Mouse (Mus musculus) midbrain, postnatal 0 days (tissue): ENCODE measurements around the gene AI481877. TPM values are rescaled to one million over a fixed set of nuclear protein-coding genes. Genes with fewer than 3 reads are reported as not detected.

Source experiments
- ATAC-seq: fragments of 200-750 bp; cut with Nextera tagmentation; 2 replicates; pipeline ENCODE4 v1.8.0; 2017; ENCODE audit warnings: moderate number of reproducible peaks, mild to moderate bottlenecking, moderate TSS enrichment, moderate library complexity; ENCODE audit not compliant: low FRiP score
- DNase-seq: peaks from one replicate; pipeline ENCODE4 v3.0.0-alpha.2; 2015; ENCODE audit warnings: low spot score
- H3K27ac ChIP-seq: fragments of 300-500 bp; sonication (generic); 2 replicates; pipeline ENCODE4 v1.5.1; 2014; ENCODE audit warnings: low read depth, mild to moderate bottlenecking, low read length, mixed read lengths
- H3K27me3 ChIP-seq: fragments of 300-500 bp; sonication (generic); 2 replicates; pipeline ENCODE4 v1.6.1; 2014; ENCODE audit warnings: low read length, control low read depth, mixed read lengths; ENCODE audit not compliant: insufficient read depth
- H3K36me3 ChIP-seq: fragments of 300-500 bp; sonication (generic); 2 replicates; pipeline ENCODE4 v1.6.1; 2014; ENCODE audit warnings: low read length, control low read depth, mixed read lengths; ENCODE audit not compliant: insufficient read depth
- H3K4me1 ChIP-seq: fragments of 300-500 bp; sonication (generic); 2 replicates; pipeline ENCODE4 v1.6.1; 2014; ENCODE audit warnings: mild to moderate bottlenecking, control low read depth, antibody characterized with exemption, low read length, mixed read lengths; ENCODE audit not compliant: insufficient read depth
- H3K4me2 ChIP-seq: fragments of 300-500 bp; sonication (generic); 2 replicates; pipeline ENCODE4 v1.6.1; 2014; ENCODE audit warnings: low read depth, mild to moderate bottlenecking, low read length, mixed read lengths; ENCODE audit not compliant: poor library complexity, severe bottlenecking
- H3K4me3 ChIP-seq: fragments of 300-500 bp; sonication (generic); 2 replicates; pipeline ENCODE4 v1.5.1; 2014; ENCODE audit warnings: low read depth, mild to moderate bottlenecking, low read length, moderate library complexity
- H3K9ac ChIP-seq: fragments of 300-500 bp; sonication (generic); replicated peaks from 2 replicates; pipeline ENCODE4 v1.6.1; 2014; ENCODE audit warnings: mild to moderate bottlenecking, low read length, moderate library complexity, mixed read lengths; ENCODE audit not compliant: poor library complexity, severe bottlenecking
- H3K9me3 ChIP-seq: fragments of 300-500 bp; sonication (generic); 2 replicates; pipeline ENCODE4 v1.6.1; 2016; ENCODE audit warnings: low read length, control low read depth
- CTCF ChIP-seq: IDR thresholded peaks from 2 replicates; pipeline ENCODE4 v1.5.1; 2016; ENCODE audit warnings: antibody characterized with exemption, mild to moderate bottlenecking
- WGBS: fragments of 180-500 bp; shearing (Covaris S2); extraction: QIAGEN DNeasy Blood & Tissue Kit; methylation state at CpG from one replicate; pipeline ENCODE4 v1.1.7; 2014; 5-methylcytosine and 5-hydroxymethylcytosine counted together
- polyA plus RNA-seq: library from polyadenylated mRNA; unstranded; fragments of >200 nt; fragmentation: Nextera tagmentation; extraction: Ambion mirVana; gene quantifications from 2 replicates; pipeline ENCODE4 v1.2.1, GENCODE M21; 2015
- total RNA-seq: library from RNA; depleted of rRNA; stranded (reverse); fragments of >200 nt; gene quantifications from 2 replicates; pipeline ENCODE4 v1.2.3, GENCODE M21; 2014

The AI481877 gene
- total and polyA plus RNA-seq, 2 experiments from 2014 or later = 0.02 TPM; not detected in 1

DNA sequence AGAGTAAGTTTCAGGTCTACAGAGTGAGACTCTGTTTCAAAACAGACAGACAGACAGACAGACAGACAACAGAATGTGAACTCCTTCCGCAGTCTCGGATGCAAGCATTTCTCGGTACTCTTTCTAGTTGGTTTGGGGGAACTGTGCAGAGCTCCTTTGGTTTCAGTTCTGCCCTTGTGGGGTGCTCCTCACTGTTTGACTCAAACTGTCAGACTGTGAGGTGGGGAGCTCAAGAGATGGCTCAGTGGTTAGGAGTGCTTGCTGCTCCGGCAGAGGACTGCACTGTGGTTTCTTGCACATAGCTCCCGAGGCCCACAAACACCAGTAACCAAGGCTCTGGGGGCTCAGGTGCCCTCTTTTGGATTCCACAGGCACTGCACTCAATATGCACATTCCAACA is 95.7 kb downstream of the AI481877 start:
- no peak overlapping the region for H3K4me2 ChIP-seq
- no peak for ATAC-seq
- H3K9me3 ChIP-seq = no peaks in the 10 kb centered on the region
- H3K27ac ChIP-seq = no peak overlapping the region
- no peaks in the 10 kb centered on the region for H3K27me3 ChIP-seq
- no peaks in the 10 kb centered on the region for H3K4me1 ChIP-seq
- DNase-seq = no peak
- WGBS = 90% methylated on average over 5 of the region's 5 CpGs
- H3K36me3 ChIP-seq = peaks cover 22% of the 10 kb centered on the region
- no peak overlapping the region for H3K9ac ChIP-seq
- TF ChIP-seq CTCF = no peak
- no peak overlapping the region for H3K4me3 ChIP-seq

DNA sequence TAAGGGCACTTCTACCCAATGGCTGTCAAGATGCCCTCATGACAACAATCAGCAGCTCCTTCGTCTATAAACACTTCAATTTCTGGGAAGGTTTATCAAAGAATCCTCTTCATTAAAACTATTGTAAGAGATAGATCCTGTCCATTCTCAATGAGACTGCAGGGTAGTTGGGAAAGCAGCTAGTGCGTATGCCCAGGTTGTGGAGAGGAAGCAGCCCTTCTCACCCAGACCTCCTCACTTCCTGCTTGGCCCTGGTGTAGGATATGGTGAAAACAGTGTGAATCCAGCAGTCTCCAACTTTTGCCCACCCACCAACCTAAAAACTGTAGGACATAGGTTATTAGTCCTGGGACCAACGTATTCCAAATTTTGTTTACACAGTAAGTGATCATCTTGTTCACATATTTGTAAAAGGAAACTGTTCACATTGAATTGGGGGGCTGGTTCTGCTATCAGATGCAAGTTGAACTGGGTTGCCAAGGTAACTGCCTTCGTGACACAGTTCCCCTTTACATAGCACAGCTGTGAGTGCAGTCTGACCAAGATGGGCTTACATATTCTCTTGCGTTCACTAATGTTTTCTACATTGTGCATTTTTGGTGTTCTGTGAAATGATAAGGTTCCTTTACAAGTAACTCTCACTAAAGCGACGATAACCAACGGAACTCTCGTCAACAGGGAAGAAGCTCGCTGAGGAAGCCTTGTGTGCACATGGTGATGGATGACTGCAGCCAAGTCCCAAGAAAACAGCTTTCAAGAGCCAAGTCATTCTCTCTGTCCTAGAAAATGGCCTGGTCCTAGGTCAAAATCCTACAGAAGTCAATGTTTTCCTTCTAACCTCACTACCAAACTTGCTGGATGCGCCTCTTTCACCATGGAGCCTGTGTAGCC is 98.1 kb downstream of the AI481877 start:
- no peak for TF ChIP-seq CTCF
- no peak overlapping the region for H3K4me2 ChIP-seq
- H3K4me1 ChIP-seq = 0 out of 2 replicates have a peak, but pooled peaks cover 4% of the 10 kb centered on the region
- H3K27ac ChIP-seq = no peak overlapping the region
- ATAC-seq (no peak), DNase-seq (no peak)
- H3K9ac ChIP-seq = no peak overlapping the region
- no peaks in the 10 kb centered on the region for H3K9me3 ChIP-seq
- WGBS = 92% methylated on average over 11 of the region's 11 CpGs
- H3K36me3 ChIP-seq = peaks cover 22% of the 10 kb centered on the region
- H3K4me3 ChIP-seq = no peak overlapping the region
- no peaks in the 10 kb centered on the region for H3K27me3 ChIP-seq

DNA sequence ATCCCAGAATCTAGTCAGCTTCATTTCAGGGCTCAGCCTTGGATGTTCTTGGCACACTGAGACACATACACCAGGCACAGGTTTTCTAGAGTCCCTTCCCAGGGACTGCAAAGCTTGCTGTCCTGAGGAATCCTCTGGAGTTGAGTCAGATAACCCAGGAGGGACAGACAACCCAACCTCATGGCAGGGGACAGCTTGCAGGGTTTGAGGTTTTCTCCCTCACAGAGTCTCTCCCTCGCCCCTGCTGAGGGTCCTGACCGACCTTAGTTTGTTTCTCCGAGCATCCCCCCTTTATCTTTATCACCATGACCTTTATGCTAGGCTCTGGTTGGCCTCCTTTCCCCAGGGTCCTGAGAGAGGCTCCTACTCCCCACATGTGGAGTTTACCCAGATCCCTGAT is 101.3 kb downstream of the AI481877 start:
- Histone ChIP-seq H3K4me2 (no peak overlapping the region), H3K4me3 (no peak overlapping the region), H3K27ac (no peak overlapping the region), H3K27me3 (no peaks in the 10 kb centered on the region), H3K9ac (no peak overlapping the region), H3K4me1 (peaks cover 7% of the 10 kb centered on the region; the same call in 1 of the 2 replicates), H3K9me3 (no peaks in the 10 kb centered on the region), H3K36me3 (peaks cover 18% of the 10 kb centered on the region)
- TF ChIP-seq CTCF = no peak
- DNase-seq (no peak), ATAC-seq (no peak)
- 79% methylated on average over 3 of the region's 3 CpGs for WGBS

- ATAC-seq (no peak), DNase-seq (peak; percentile 71)
- peaks cover 7% of the 10 kb centered on the region; the same call in 1 of the 2 replicates for H3K4me1 ChIP-seq
- H3K4me2 ChIP-seq = peak overlapping the region; percentile 36
- peak overlapping the region; percentile 6; the same call in 1 of the 2 replicates for H3K4me3 ChIP-seq
- TF ChIP-seq CTCF = peak; percentile 78
- no peak overlapping the region for H3K9ac ChIP-seq
- no peaks in the 10 kb centered on the region for H3K9me3 ChIP-seq
- 47% methylated on average over 13 of the region's 13 CpGs for WGBS
- no peaks in the 10 kb centered on the region for H3K27me3 ChIP-seq
- H3K36me3 ChIP-seq = peaks cover 14% of the 10 kb centered on the region
- H3K27ac ChIP-seq = no peak overlapping the region
Observed at GRCm38 (mm10) chr4:59036490-59037127, 102.2 kb downstream of the AI481877 start.

GRCm38 (mm10) chr4:59035786-59036350 is 102.9 kb downstream of the AI481877 start:
- no peaks in the 10 kb centered on the region for H3K9me3 ChIP-seq
- no peaks in the 10 kb centered on the region for H3K27me3 ChIP-seq
- ATAC-seq (peak; percentile 59), DNase-seq (peak; percentile 2)
- H3K4me1 ChIP-seq = peaks cover 7% of the 10 kb centered on the region; the same call in 1 of the 2 replicates
- H3K27ac ChIP-seq = peak overlapping the region; percentile 96
- WGBS = 51% methylated on average over 18 of the region's 18 CpGs
- TF ChIP-seq CTCF = no peak
- peak overlapping the region; percentile 81 for H3K4me3 ChIP-seq
- H3K36me3 ChIP-seq = peaks cover 14% of the 10 kb centered on the region
- H3K9ac ChIP-seq = peak overlapping the region; percentile 94
- peak overlapping the region; percentile 58 for H3K4me2 ChIP-seq
